In the genomic region with DNA sequence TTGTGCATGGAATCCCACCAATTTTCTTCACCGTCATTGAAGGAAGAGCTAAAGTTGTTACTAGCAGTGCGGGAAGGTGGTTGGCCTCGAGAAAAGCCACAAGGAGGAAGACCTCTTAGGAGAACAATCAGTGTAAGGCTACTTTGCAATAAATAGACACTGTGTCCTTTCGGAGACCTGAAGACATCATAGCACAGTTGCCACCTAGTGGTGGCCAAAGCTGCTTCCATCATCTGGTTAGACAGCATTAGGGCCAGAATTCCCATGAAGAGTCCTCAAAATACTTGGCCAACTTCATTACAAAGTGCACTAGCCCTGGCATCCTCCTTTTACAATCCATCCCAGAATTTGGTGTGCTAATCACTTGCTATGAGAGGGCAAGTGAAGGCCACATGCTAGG, we compare ENCODE assay signal across 8 mouse cellular contexts. TPM values are rescaled to one million over a fixed set of nuclear protein-coding genes. Genes with fewer than 3 reads are reported as not detected.
A peak's percentile ranks its signal among the peaks of the same experiment; 100 is the strongest.
DNase-seq lines count a peak whose midpoint lies in the region; ATAC-seq and TF ChIP-seq lines count a peak whose summit lies in the region.
"Had no signal": no experiment of that assay in that cellular context is flagged by ENCODE, and none has a peak within 500 bp of the region (broad histone marks: within the 10 kb centered on the region; RNA-seq: fewer than 3 reads in every experiment).

No protein-coding gene starts in this region.

- dilution Hi-C loops in CH12.LX (cut with MboI; ENCODE audit: extremely low pct_ligation_motif_present, extremely low pct_unique_long_range_greater_than_20kb, low sequenced_read_pairs): no loop called here

- TF ChIP-seq CTCF in hindbrain, postnatal 0 days (IDR thresholded peaks at IDR 0.05; ENCODE audit: low read depth): peak; percentile 73
- TF ChIP-seq CTCF in CH12.LX (conservative IDR thresholded peaks at IDR 0.05 in 1 of 2, IDR thresholded peaks at IDR 0.05 in 1 of 2; ENCODE audit: low read depth in 2 of 2, low read length in 2 of 2): peak; percentile 51 to 83

- TF ChIP-seq RAD21 in CH12.LX (IDR thresholded peaks at IDR 0.05; ENCODE audit: low read depth, low read length): peak; percentile 77

- H3K4me3 ChIP-seq in hindbrain, postnatal 0 days (ENCODE audit: low read length): no peak overlapping the region
- H3K4me3 ChIP-seq in hindbrain, embryonic 14.5 days (replicated peaks; ENCODE audit: low read length): no peak overlapping the region
- H3K4me3 ChIP-seq in CH12.LX (replicated peaks in 1 of 3; ENCODE audit: low read depth in 2 of 3, low read length in 2 of 3, poor library complexity in 1 of 3): no peak overlapping the region
- no peak overlapping the region for H3K4me3 ChIP-seq in intestine, embryonic 16.5 days (ENCODE audit: low read length)
- H3K4me3 ChIP-seq: heart, embryonic 13.5 days had no signal

- no peak overlapping the region for H3K4me2 ChIP-seq in hindbrain, postnatal 0 days (ENCODE audit: low read depth, low read length)
- H3K4me2 ChIP-seq in hindbrain, embryonic 14.5 days (replicated peaks): no peak overlapping the region
- no peak overlapping the region for H3K4me2 ChIP-seq in CH12.LX (ENCODE audit: insufficient read depth, low read depth, poor library complexity, severe bottlenecking)
- no peak overlapping the region for H3K4me2 ChIP-seq in intestine, embryonic 16.5 days (ENCODE audit: low read depth, low read length)
- H3K4me2 ChIP-seq: heart, embryonic 13.5 days had no signal

- peak; percentile 57 for DNase-seq in hindbrain, postnatal 0 days (ENCODE audit: low spot score)
- DNase-seq in hindbrain, embryonic 14.5 days (ENCODE audit: low spot score): no peak
- DNase-seq in CH12.LX (ENCODE audit: extremely low read depth): peak; percentile 34
- peak; percentile 33 for DNase-seq in Muller cell, postnatal 12 days (ENCODE audit: inconsistent ontology term)
- no peak for DNase-seq in urinary bladder, postnatal 36 days (ENCODE audit: low spot score in 2 of 2)
- DNase-seq in thymus, postnatal 0 days (ENCODE audit: low spot score): no peak

- no peak overlapping the region for H3K27ac ChIP-seq in hindbrain, postnatal 0 days
- H3K27ac ChIP-seq in hindbrain, embryonic 14.5 days: no peak overlapping the region
- no peak overlapping the region for H3K27ac ChIP-seq in CH12.LX (ENCODE audit: insufficient read depth, low read depth)
- no peak overlapping the region for H3K27ac ChIP-seq in intestine, embryonic 16.5 days (ENCODE audit: low read length)
- H3K27ac ChIP-seq: heart, embryonic 13.5 days had no signal

- no peaks in the 10 kb centered on the region for H3K36me3 ChIP-seq in hindbrain, postnatal 0 days (ENCODE audit: insufficient read depth, low read length)
- no peaks in the 10 kb centered on the region for H3K36me3 ChIP-seq in hindbrain, embryonic 14.5 days (replicated peaks; ENCODE audit: control insufficient read depth, insufficient read depth)
- no peaks in the 10 kb centered on the region for H3K36me3 ChIP-seq in CH12.LX (replicated peaks in 1 of 2; ENCODE audit: control insufficient read depth in 1 of 2, insufficient read depth in 1 of 2, low read length in 1 of 2)
- H3K36me3 ChIP-seq in intestine, embryonic 16.5 days (ENCODE audit: control insufficient read depth, insufficient read depth, low read length): no peaks in the 10 kb centered on the region
- H3K36me3 ChIP-seq: heart, embryonic 13.5 days had no signal

- no peaks in the 10 kb centered on the region for H3K9me3 ChIP-seq in hindbrain, postnatal 0 days (ENCODE audit: low read length)
- H3K9me3 ChIP-seq in hindbrain, embryonic 14.5 days (ENCODE audit: control insufficient read depth, low read length): no peaks in the 10 kb centered on the region
- H3K9me3 ChIP-seq in CH12.LX (replicated peaks; ENCODE audit: low read length): no peaks in the 10 kb centered on the region
- no peaks in the 10 kb centered on the region for H3K9me3 ChIP-seq in intestine, embryonic 16.5 days (ENCODE audit: control insufficient read depth, low read length)
- H3K9me3 ChIP-seq: heart, embryonic 13.5 days had no signal

- 74% methylated on average over 4 of the region's 4 CpGs for WGBS in hindbrain, postnatal 0 days
- WGBS in hindbrain, embryonic 14.5 days: 81% methylated on average over 4 of the region's 4 CpGs
- 73% methylated on average over 4 of the region's 4 CpGs for WGBS in intestine, embryonic 16.5 days

- H3K27me3 ChIP-seq in hindbrain, postnatal 0 days (ENCODE audit: insufficient read depth, low read length): no peaks in the 10 kb centered on the region
- H3K27me3 ChIP-seq in hindbrain, embryonic 14.5 days (ENCODE audit: control insufficient read depth, insufficient read depth, low read length): no peaks in the 10 kb centered on the region
- H3K27me3 ChIP-seq in CH12.LX (replicated peaks): no peaks in the 10 kb centered on the region
- H3K27me3 ChIP-seq in intestine, embryonic 16.5 days (replicated peaks; ENCODE audit: control insufficient read depth, insufficient read depth, low read length): no peaks in the 10 kb centered on the region
- H3K27me3 ChIP-seq: heart, embryonic 13.5 days had no signal

- TF ChIP-seq EP300 in CH12.LX (IDR thresholded peaks at IDR 0.05; ENCODE audit: low read length): no peak

- no peaks in the 10 kb centered on the region for H3K4me1 ChIP-seq in hindbrain, postnatal 0 days (ENCODE audit: insufficient read depth, low read length)
- no peaks in the 10 kb centered on the region for H3K4me1 ChIP-seq in hindbrain, embryonic 14.5 days (replicated peaks; ENCODE audit: control insufficient read depth, insufficient read depth, low read length)
- no peaks in the 10 kb centered on the region for H3K4me1 ChIP-seq in CH12.LX (ENCODE audit: control insufficient read depth in 1 of 2, insufficient read depth in 2 of 2)
- no peaks in the 10 kb centered on the region for H3K4me1 ChIP-seq in intestine, embryonic 16.5 days (ENCODE audit: control insufficient read depth, insufficient read depth, low read length)
- H3K4me1 ChIP-seq: heart, embryonic 13.5 days had no signal

- no peak overlapping the region for H3K9ac ChIP-seq in hindbrain, postnatal 0 days (replicated peaks; ENCODE audit: low read length)
- no peak overlapping the region for H3K9ac ChIP-seq in hindbrain, embryonic 14.5 days
- H3K9ac ChIP-seq in CH12.LX (ENCODE audit: insufficient read depth, low read depth): no peak overlapping the region
- H3K9ac ChIP-seq in intestine, embryonic 16.5 days (ENCODE audit: low read depth, low read length): no peak overlapping the region
- H3K9ac ChIP-seq: heart, embryonic 13.5 days had no signal

- TF ChIP-seq POLR2A in CH12.LX (IDR thresholded peaks at IDR 0.05; ENCODE audit: low read depth, low read length): no peak

- in situ Hi-C loops in CH12.LX (cut with MboI; ENCODE audit: low pct_ligation_motif_present, low pct_unique_long_range_greater_than_20kb, low sequenced_read_pairs): loop anchor here (10.0 to 25.0 kb wide), 2 partner anchors 271 to 474 kb away; no protein-coding TSS in a partner anchor

- H3K79me2 ChIP-seq in CH12.LX (replicated peaks; ENCODE audit: control insufficient read depth, extremely low read depth, insufficient read depth, poor library complexity, severe bottlenecking): no peaks in the 10 kb centered on the region

- no peak for ATAC-seq in hindbrain, postnatal 0 days
- no peak for ATAC-seq in hindbrain, embryonic 14.5 days (ENCODE audit: low FRiP score)
- ATAC-seq in intestine, embryonic 16.5 days: peak; percentile 46; the same call in 1 of the 2 replicates

TF ChIP-seq in CH12.LX, 34 proteins besides CTCF, POLR2A, EP300 and RAD21:
- TF ChIP-seq MYC (IDR thresholded peaks at IDR 0.05; ENCODE audit: low read depth, low read length): no peak
- peak; percentile 47 for TF ChIP-seq ZC3H11A (IDR thresholded peaks at IDR 0.05; ENCODE audit: low read depth, low read length)
- no peak for TF ChIP-seq BHLHE40 (IDR thresholded peaks at IDR 0.05; ENCODE audit: low read depth, low read length)
- TF ChIP-seq E2F4 (IDR thresholded peaks at IDR 0.05; ENCODE audit: insufficient replicate concordance, low read depth, low read length): no peak
- peak; percentile 89 for TF ChIP-seq SMC3 (IDR thresholded peaks at IDR 0.05; ENCODE audit: low read depth, low read length)

RNA-seq across cellular contexts. Expression of gene Sfrp4, which starts 13.2 kb away (rescaled TPM):
- total RNA-seq in hindbrain, postnatal 0 days (2014; rRNA removed): 3.7 and 3.8 TPM in 2 replicates
- 4.7 and 6.2 TPM in 2 replicates for polyA plus RNA-seq in hindbrain, postnatal 0 days (2015; fragmentation: Nextera tagmentation; extraction: Ambion mirVana)
- polyA plus RNA-seq in hindbrain, embryonic 14.5 days (2014; fragmentation: Nextera tagmentation; extraction: Ambion mirVana): 4.4 TPM in 2 replicates
- total RNA-seq in CH12.LX (2012; rRNA removed) (not detected in 2 replicates), CH12.LX (2014; rRNA removed) (not detected in 2 replicates)
- not detected in 2 replicates for polyA plus RNA-seq in CH12.LX (2012; ENCODE audit: insufficient read length, low read depth)
- 0.34 and 0.40 TPM in 2 replicates for polyA plus RNA-seq in intestine, embryonic 16.5 days (2015; fragmentation: Nextera tagmentation; extraction: Ambion mirVana)
- 0.48 and 0.53 TPM in 2 replicates for polyA plus RNA-seq in thymus, postnatal 0 days (2015; fragmentation: Nextera tagmentation; extraction: Ambion mirVana)

RNA-seq across cellular contexts. Expression of gene Epdr1, which starts 16.4 kb away (rescaled TPM):
- total RNA-seq in hindbrain, postnatal 0 days (2014; rRNA removed): 38.9 and 51.9 TPM in 2 replicates
- 40.3 and 42.4 TPM in 2 replicates for polyA plus RNA-seq in hindbrain, postnatal 0 days (2015; fragmentation: Nextera tagmentation; extraction: Ambion mirVana)
- polyA plus RNA-seq in hindbrain, embryonic 14.5 days (2014; fragmentation: Nextera tagmentation; extraction: Ambion mirVana): 22.5 and 26.6 TPM in 2 replicates
- 0.25 and 0.81 TPM in 2 replicates for total RNA-seq in CH12.LX (2012; rRNA removed)
- total RNA-seq in CH12.LX (2014; rRNA removed): not detected in 2 replicates
- polyA plus RNA-seq in CH12.LX (2012; ENCODE audit: insufficient read length, low read depth): not detected in 2 replicates
- polyA plus RNA-seq in intestine, embryonic 16.5 days (2015; fragmentation: Nextera tagmentation; extraction: Ambion mirVana): 14.0 and 15.0 TPM in 2 replicates
- 4.3 and 4.4 TPM in 2 replicates for polyA plus RNA-seq in thymus, postnatal 0 days (2015; fragmentation: Nextera tagmentation; extraction: Ambion mirVana)

Comparison
In these comparisons a context has a peak if more than half of its experiments do, and no peak if none do; other contexts are left out.
1. DNase-seq: peak in hindbrain, postnatal 0 days (single experiment), CH12.LX (single experiment) and Muller cell, postnatal 12 days (single experiment); none in hindbrain, embryonic 14.5 days (single experiment), urinary bladder, postnatal 36 days (0 of 2) and thymus, postnatal 0 days (single experiment).